Mouse (Mus musculus) lung, adult 18-20 months (tissue): ENCODE measurements around the gene Ror1.

Experiments
- DNase-seq, 2 experiments: peaks; one replicate each; pipeline ENCODE4 v3.0.0; 2022; ENCODE audit warnings: mixed read lengths in 2 of 2

The Ror1 gene

GRCm38 (mm10) chr4:100328361-100328970, 232.9 kb downstream of the Ror1 start:
- no peak for DNase-seq

DNA sequence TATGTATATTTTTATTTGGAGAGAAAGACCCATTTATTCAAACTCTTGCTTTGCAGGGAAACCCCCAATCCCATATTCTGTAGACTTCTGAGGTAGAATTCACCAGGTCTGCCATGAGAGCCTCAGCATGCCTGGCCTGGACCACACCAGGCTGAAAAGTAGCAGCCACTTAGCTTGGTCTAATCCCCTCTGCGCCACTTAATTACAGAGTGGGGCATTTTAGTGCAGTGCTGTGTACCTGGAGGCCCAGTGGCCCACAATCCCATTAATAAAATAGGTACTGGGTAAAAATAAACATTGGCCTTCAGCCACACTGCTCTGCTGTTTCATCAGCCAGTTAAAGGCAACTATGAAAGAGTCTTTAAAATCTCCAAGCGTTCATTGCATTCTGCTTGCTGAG, 239.6 kb downstream of the Ror1 start:
- no peak for DNase-seq

- DNase-seq, result no peak
These were observed 252.2 kb downstream of the Ror1 start for GRCm38 (mm10) chr4:100347791-100348190.

DNA sequence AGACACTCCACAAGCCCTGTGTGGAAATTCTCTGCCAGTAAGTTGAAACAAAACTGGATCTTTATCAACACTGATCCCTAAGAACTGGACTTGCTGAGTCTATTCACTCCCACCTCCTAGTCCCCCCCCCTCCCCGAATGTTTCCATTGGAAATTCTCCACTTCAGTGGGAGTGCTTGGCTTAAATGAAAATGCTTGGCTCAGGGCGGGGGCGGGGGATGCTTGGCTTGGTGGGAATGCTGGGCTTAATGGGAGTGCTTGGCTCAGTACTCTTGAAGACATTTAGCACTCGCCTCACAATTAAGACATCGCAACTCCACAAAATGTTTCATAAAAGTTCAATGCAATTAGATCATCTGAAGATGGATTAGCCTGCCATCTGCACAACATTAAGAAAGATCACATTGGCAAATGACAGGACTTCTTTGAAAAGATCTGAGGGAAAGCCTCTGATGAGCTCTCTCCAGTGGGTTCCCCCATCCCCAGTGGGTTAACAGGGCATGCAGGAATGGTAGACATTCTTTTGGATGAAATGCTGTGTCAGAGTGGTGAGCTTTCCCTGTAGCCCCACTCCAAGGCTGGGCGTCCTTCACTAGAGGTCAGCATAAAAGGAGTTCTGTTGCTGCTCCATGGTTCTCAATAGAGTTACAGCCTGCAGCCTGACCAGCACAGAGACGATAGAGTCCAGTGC, 254.7 kb downstream of the Ror1 start:
- no peak for DNase-seq

GRCm38 (mm10) chr4:100351797-100352290, 256.3 kb downstream of the Ror1 start:
- DNase-seq, result no peak

GRCm38 (mm10) chr4:100355566-100355965, 260.0 kb downstream of the Ror1 start:
- no peak for DNase-seq

GRCm38 (mm10) chr4:100357881-100358589, 262.4 kb downstream of the Ror1 start:
- peak; percentile 23 to 46 for DNase-seq

- DNase-seq, result no peak
These were observed 268.1 kb downstream of the Ror1 start for GRCm38 (mm10) chr4:100363666-100364065.

- DNase-seq, result no peak
These were observed 273.1 kb downstream of the Ror1 start for GRCm38 (mm10) chr4:100368691-100369090.

GRCm38 (mm10) chr4:100369541-100370174, 274.1 kb downstream of the Ror1 start:
- no peak for DNase-seq

- DNase-seq, result no peak
These were observed 277.2 kb downstream of the Ror1 start for GRCm38 (mm10) chr4:100372806-100373205.

GRCm38 (mm10) chr4:100373780-100374179, 278.2 kb downstream of the Ror1 start:
- no peak for DNase-seq

DNA sequence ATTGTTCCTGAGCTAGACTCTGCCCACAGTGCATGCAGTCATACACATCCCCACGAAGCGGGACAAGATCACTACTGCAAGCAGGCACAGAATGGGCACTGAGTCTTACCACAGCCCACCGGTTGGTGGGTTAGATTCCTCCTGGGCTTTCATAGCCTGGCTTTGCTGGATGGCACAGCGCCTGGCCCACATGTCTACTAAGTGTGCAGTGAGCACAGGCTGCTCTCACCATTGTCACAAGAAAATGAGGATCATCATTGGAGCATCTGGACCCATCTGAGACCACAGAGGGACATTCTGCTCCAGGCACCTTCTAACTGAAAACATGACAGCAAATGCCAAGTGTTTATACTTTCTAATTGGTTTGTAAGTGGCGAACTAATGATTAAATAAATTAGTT, 279.7 kb downstream of the Ror1 start:
- no peak for DNase-seq

DNA sequence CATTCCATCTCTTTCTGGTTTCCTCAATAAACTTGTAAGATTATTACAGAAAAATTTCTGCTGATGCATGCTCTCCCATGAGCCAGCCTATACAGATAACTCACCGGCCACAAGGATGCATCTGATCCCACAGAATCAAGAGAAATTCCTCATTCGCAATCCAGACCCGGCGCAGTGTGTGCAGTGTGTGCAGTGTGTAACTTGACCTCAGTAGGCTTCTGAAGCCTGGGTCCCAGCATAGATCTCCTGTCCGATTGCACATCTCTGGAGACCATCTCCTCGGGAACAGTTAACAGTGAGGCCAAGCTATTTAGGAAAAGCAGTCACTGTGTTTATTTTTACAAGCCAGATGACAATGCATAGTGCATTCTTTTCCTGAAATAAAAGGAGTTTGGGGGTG, 280.6 kb downstream of the Ror1 start:
- no peak for DNase-seq

DNA sequence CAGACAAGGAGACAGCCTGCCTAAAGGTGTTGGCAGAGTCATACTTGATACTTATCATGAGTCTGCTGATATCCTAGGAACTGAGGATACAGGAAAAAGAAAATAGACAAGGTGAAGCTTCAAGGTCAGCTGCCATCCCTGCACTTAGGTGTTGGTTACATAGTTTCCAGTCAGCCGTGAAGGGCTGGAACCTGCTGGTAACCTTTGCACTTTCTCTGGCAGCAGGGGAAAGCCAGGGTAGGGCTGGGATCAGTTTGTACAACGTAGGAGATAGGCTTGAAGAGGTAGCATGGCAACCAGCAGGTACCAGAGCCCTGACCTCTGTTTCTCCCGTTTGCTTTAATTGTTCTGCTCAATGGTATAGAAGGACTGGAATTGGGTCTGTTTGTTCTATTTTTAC, 281.6 kb downstream of the Ror1 start:
- DNase-seq, result no peak

- no peak for DNase-seq
These were observed 282.4 kb downstream of the Ror1 start for GRCm38 (mm10) chr4:100377996-100378395.

- no peak for DNase-seq
These were observed 286.2 kb downstream of the Ror1 start for GRCm38 (mm10) chr4:100381760-100382159.

DNA sequence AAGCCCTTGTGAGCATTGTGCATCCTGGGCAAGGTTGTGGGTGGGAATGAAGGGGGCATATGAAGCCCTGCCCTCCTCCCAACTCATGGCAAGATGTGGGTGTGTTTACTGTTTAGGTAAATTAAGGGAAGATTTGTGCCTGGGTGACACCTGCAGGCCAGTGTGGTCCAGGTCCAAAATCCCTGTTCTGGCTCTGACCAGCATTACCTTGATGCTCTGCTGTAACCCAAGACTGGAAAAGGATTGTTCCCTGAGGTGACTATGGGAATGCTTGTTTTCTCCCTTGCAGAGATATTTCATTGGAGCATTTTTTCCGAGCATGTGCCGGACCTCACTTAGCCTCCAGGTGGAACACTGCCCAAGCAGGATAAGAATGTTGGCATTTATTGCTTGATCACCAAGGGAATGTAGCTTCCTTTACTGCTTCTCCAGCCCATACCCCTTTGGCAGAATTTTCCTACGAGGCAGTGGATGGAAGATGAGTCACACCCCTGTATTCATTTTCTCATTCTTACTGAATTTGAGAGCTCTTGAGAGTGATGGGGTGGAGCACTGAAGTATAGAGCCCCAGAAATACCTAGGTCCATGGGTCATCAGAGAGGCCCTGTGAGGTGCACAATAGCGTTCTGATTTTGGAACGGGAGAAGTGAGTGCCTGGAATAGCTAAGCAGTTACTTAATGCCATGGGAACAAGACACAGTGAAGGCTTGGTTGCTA, 290.8 kb downstream of the Ror1 start:
- no peak for DNase-seq

DNA sequence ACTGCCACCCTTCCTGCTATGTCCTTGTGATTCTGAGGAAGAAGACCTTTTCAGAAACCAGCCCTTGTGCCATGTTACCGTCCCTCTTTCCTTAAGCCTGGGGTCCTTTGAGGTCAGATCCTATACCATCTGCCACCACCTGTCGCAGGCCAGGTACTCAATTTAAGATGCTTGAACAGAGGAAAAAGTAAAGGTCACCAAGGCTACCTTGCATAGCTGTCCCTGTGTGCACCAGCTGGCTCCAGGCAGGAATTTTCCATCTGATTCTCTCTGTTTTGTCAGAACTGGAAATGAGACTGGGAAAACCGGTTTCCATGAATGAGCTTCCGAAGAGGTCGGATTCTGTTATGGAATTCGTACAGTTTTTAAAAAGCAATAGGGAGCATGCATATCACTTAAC, 294.8 kb downstream of the Ror1 start:
- no peak for DNase-seq

- DNase-seq, result no peak
These were observed 295.4 kb downstream of the Ror1 start for GRCm38 (mm10) chr4:100391021-100391420.

DNA sequence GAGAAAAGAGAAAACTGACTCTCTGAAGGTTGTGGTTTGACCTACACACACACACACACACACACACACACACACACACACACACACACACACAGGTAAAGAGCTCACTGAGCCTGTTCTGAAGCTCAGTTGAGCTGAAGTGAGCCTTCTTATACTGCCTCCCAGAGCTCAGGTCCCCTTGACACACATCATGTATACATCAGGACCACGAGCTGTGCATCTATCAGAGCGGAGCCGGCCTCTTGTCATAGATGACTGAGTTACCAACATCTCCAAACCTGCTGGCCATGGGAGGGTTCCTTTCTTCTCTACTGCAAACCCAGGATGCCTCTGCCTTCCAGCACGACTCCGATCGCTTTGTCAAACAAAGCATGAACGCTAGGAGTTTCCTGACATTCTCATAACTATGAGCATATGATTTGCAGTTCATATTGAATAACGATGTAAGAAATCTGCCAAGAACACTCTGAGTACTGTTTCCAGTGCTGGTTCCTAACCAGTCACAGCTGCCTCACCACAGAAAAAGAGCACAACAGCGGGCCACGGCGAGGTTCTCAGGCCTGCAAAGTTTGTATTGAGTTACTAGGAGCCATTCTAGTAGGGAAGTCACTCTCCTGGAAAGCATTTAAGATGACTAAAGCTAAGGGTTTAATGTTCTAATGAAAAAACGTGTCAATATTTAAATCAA, 297.9 kb downstream of the Ror1 start:
- no peak for DNase-seq

DNA sequence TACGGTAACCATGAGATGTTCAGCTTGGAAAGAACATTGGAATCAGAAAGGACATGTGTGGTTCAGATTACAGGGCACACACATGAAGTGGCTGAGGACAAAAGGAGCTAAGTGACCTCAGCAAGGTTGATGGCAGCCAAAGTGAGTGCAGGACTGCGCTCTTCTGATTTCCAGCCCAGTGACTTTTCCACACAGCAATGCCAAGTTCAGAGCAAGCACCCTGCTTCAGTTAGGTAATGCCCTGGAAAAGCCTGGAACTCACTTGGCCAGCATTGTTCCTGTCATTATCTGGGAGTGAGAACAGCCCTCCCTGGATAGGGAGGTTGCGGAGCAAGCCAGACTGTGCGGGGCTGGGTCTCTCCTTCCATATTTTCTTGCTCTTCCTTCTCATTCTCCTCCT, 299.8 kb downstream of the Ror1 start:
- no peak for DNase-seq
